Mouse (Mus musculus) embryonic fibroblast, embryonic 13.5 days (primary cell): ENCODE measurements at regions not wholly inside any gene's neighbourhood (a gene's known extent, or its start where the extent isn't known, plus 50 kb on each side); places are given as distances from the start of the nearest gene placed in this dataset.

Source experiments
- CTCF ChIP-seq: IDR thresholded peaks from 2 replicates; pipeline ENCODE4 v1.5.1; 2011; ENCODE audit warnings: mild to moderate bottlenecking, control low read depth, low read length, moderate library complexity, borderline replicate concordance; ENCODE audit not compliant: insufficient read depth
- POLR2A ChIP-seq: IDR thresholded peaks from 2 replicates; pipeline ENCODE4 v1.6.1; 2011; ENCODE audit warnings: low read depth, mild to moderate bottlenecking, control low read depth, low read length, moderate library complexity

- no peak for TF ChIP-seq CTCF
- no peak for TF ChIP-seq POLR2A
Observed at GRCm38 (mm10) chrX:96042193-96042592, 53.6 kb upstream of the Msn start.
